Mouse (Mus musculus) forebrain, embryonic 16.5 days (tissue): ENCODE measurements around the gene Lamtor2. TPM values are rescaled to one million over a fixed set of nuclear protein-coding genes. Genes with fewer than 3 reads are reported as not detected.
"Not testable (repeated sequence)": the region's sequence is repeated elsewhere in the genome, so short reads cannot be mapped to it uniquely, and the experiment has no call there.

Source experiments
- ATAC-seq: fragments of 200-750 bp; cut with Nextera tagmentation; 2 replicates; pipeline ENCODE4 v1.8.0; 2017; ENCODE audit warnings: mild to moderate bottlenecking, moderate library complexity
- H3K27ac ChIP-seq: fragments of 300-500 bp; sonication (generic); 2 replicates; pipeline ENCODE4 v1.5.1; 2014; ENCODE audit warnings: low read length, control low read depth
- H3K27me3 ChIP-seq: fragments of 300-500 bp; sonication (generic); replicated peaks from 2 replicates; pipeline ENCODE4 v1.6.1; 2014; ENCODE audit warnings: low read length; ENCODE audit not compliant: control insufficient read depth, insufficient read depth
- H3K36me3 ChIP-seq: fragments of 300-500 bp; sonication (generic); 2 replicates; pipeline ENCODE4 v1.6.1; 2014; ENCODE audit not compliant: control insufficient read depth, insufficient read depth
- H3K4me1 ChIP-seq: fragments of 300-500 bp; sonication (generic); replicated peaks from 2 replicates; pipeline ENCODE4 v1.6.1; 2014; ENCODE audit warnings: low read length; ENCODE audit not compliant: control insufficient read depth, insufficient read depth
- H3K4me2 ChIP-seq: fragments of 300-500 bp; sonication (generic); 2 replicates; pipeline ENCODE4 v1.6.1; 2014; ENCODE audit warnings: mild to moderate bottlenecking, low read length, control low read depth
- H3K4me3 ChIP-seq: fragments of 300-500 bp; sonication (generic); replicated peaks from 2 replicates; pipeline ENCODE4 v1.5.1; 2014; ENCODE audit warnings: mild to moderate bottlenecking, low read length, control low read depth
- H3K9ac ChIP-seq: fragments of 300-500 bp; sonication (generic); replicated peaks from 2 replicates; pipeline ENCODE4 v1.6.1; 2014; ENCODE audit warnings: low read depth, low read length, control low read depth
- H3K9me3 ChIP-seq: fragments of 300-500 bp; sonication (generic); 2 replicates; pipeline ENCODE4 v1.6.1; 2016; ENCODE audit warnings: low read length; ENCODE audit not compliant: control insufficient read depth
- WGBS: fragments of 180-500 bp; shearing (Covaris S2); extraction: QIAGEN DNeasy Blood & Tissue Kit; methylation state at CpG from one replicate; pipeline ENCODE4 v1.1.7; 2014; 5-methylcytosine and 5-hydroxymethylcytosine counted together
- polyA plus RNA-seq: library from polyadenylated mRNA; unstranded; fragments of >200 nt; fragmentation: Nextera tagmentation; extraction: Ambion mirVana; gene quantifications from 2 replicates; pipeline ENCODE4 v1.2.1, GENCODE M21; 2015

Gene Lamtor2
- polyA plus RNA-seq, 1 experiment from 2014 or later: 193 TPM

DNA sequence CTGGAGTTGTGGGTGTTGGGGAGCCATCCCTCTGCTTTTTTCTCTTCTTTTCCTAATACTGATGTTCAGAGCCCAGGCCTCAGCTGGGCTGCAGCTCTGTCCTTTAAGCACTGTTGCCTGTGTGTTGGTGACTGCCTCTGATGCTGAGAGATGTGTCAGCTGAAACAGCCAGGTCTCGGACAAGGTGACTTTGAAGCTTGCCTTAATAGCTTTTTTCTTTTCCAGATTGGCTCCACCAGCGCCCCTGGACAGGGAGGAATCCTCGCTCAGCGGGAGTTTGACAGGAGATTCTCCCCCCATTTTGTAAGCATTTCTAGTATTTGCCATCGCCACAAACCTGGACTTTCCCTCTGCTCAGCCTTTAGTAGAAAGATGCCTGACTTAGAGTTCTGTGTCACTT lies 33.8 kb upstream of the Lamtor2 start:
- Histone ChIP-seq H3K4me1 (no peaks in the 10 kb centered on the region; the same call in 1 of the 2 replicates), H3K27me3 (no peaks in the 10 kb centered on the region), H3K4me3 (no peak overlapping the region), H3K9ac (no peak overlapping the region), H3K36me3 (peaks cover 32% of the 10 kb centered on the region), H3K27ac (no peak overlapping the region), H3K4me2 (no peak overlapping the region), H3K9me3 (no peaks in the 10 kb centered on the region)
- ATAC-seq: no peak
- 91% methylated on average over 5 of the region's 5 CpGs for WGBS

DNA sequence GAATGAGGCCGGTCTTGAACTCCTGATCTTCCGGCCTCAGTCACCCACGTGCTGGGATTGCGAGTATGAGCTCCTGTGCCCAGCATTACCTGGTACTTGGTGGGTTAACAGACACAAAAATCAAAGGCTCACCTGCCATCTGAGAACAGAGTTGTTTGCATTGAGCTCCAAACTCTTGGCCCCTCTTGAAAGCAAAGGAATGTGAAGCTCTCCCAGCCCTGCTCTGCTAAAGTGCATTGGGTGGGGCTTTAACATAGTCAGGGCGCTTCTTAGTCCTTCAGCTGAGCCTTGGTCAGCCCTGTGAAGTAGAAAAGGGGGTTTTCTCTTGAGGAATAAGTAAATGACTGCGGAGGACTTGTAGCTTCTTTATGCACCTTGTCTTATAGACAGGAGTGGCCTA lies 32.9 kb upstream of the Lamtor2 start:
- no peaks in the 10 kb centered on the region; the same call in 1 of the 2 replicates for H3K4me1 ChIP-seq
- no peak overlapping the region for H3K9ac ChIP-seq
- no peak overlapping the region for H3K27ac ChIP-seq
- no peaks in the 10 kb centered on the region for H3K9me3 ChIP-seq
- ATAC-seq: no peak
- H3K27me3 ChIP-seq: no peaks in the 10 kb centered on the region
- no peak overlapping the region for H3K4me3 ChIP-seq
- WGBS: 94% methylated on average over 6 of the region's 6 CpGs
- no peak overlapping the region for H3K4me2 ChIP-seq
- H3K36me3 ChIP-seq: peaks cover 32% of the 10 kb centered on the region

DNA sequence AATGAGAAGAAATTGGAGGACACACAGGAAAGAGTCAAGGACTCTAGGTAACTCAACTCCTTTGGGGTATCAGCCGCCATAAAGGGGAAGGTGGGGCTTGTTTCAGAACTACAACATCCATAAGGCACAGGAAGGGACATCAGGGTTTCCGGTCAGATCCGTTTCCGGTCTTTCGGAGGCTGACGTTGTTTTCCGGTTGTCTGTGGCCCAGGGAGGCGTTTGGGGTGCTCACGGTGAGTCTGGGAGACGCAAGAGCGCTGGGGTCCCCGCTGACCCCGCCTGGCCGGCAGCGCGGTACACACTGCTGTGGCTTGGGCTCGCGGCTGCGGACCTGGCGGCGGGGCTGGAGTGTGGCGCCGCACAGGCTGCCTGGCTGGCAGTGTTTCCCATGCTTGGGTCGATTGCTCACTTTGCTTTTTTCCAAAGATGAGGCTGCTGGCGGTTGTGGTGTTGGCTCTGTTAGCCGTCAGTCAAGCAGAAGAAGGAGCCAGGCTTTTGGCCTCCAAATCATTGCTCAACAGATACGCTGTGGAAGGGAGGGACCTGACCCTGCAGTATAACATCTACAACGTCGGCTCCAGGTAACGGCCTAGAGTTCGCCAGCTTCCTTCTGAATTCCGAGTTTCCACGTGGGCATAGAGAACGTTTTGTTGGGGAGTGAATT lies 26.7 kb upstream of the Lamtor2 start:
- no peaks in the 10 kb centered on the region for H3K9me3 ChIP-seq
- peak; percentile 93 for ATAC-seq
- under 1% methylated on average over 34 of the region's 34 CpGs for WGBS
- H3K27ac ChIP-seq: no peak overlapping the region
- peaks cover 9% of the 10 kb centered on the region; the same call in 1 of the 2 replicates for H3K36me3 ChIP-seq
- H3K4me3 ChIP-seq: peak overlapping the region; percentile 76
- peak overlapping the region; percentile 81 for H3K9ac ChIP-seq
- peaks cover 7% of the 10 kb centered on the region for H3K4me1 ChIP-seq
- no peaks in the 10 kb centered on the region for H3K27me3 ChIP-seq
- H3K4me2 ChIP-seq: peak overlapping the region; percentile 71

DNA sequence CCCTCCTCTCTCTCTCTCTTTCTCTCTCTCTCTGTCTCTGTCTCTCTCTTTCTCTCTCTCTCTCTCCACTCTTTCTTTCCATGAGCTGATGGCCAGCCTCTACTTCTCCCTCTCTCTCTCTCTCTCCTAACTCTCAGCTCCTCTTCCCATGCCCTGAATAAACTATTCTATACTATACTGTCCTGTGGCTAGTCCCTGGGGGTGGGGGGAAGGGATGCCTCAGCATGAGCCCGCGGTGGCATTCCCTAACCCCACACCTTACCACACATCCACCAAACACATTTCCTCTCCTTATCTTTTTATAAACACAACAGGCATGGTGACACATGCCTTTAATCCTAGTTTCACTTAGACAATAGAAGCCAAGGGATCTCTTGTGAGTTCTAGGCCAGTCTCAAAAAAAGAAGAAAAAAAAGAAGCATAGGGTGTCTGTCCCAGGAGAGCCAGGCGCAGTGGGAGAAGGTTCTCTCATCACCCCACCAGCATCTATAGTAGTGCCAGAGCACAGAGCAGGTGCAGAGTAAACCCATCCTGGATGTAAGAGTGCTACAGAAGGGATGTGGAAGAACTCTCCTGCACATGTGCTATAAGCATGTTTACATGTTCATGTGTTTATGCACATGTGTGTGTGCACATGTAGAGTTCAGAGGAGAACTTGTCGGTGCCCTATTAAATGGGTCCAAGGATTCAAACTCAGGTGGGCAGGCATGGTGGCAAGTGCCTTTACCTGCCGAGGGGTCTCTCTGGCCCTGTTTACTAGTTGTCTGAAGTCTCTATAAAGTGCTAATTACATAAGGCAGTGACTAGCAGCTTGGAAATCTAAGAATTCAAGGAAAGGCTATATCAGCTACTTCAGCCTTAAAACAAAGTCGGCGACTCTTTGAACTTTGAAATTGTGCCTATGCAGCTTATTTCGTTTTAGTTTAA lies 25.9 kb upstream of the Lamtor2 start:
- Histone ChIP-seq H3K9me3 (no peaks in the 10 kb centered on the region), H3K27ac (no peak overlapping the region), H3K4me1 (peaks cover 7% of the 10 kb centered on the region), H3K9ac (no peak overlapping the region; the same call in 1 of the 2 replicates), H3K36me3 (peaks cover 9% of the 10 kb centered on the region; the same call in 1 of the 2 replicates), H3K27me3 (no peaks in the 10 kb centered on the region), H3K4me3 (peak overlapping the region; percentile 76), H3K4me2 (peak overlapping the region; percentile 71)
- peak; percentile 14; the same call in 1 of the 2 replicates for ATAC-seq
- WGBS: 62% methylated on average over 8 of the region's 8 CpGs

DNA sequence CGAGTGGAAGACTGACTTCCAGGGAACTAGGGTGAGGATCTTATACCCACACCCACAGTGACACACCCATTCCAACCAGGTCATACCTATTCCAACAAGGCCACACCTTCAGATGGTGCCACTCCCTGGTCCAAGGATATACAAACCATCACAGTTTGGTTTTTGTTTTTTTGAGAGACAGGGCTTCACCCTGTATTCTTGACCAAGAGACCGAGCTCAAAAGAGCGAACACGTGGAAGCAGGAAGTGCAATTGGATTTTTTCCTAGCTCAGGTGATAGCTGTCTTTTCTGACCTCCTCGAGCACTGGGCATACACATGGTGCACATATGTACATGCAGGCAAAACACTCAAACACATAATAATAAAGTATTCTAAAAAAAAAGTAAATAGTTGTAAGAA lies 25.0 kb upstream of the Lamtor2 start:
- H3K4me1 ChIP-seq, H3K36me3 ChIP-seq, H3K4me3 ChIP-seq, H3K27me3 ChIP-seq, H3K27ac ChIP-seq, H3K9ac ChIP-seq, H3K9me3 ChIP-seq, ATAC-seq, H3K4me2 ChIP-seq: not testable (repeated sequence)
- 86% methylated on average over 5 of the region's 5 CpGs for WGBS

DNA sequence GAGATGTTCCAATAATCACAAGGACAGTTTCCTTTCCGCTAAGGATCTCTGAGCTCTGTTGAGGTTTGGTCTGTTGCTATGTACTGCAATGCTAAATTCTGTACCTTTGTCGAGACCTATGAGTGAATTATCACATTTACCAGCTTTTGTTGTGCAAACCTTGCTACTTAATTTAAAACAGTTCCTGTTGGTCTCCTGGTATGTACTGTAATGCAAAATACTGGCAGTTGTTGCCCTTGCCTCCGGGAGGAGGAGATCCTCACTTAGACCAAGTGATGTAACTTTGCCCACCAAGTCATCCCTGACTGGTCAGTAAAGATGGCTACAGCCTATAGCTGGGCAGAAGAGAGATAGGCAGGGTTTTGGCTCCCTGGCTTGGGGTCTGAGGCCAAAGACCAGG lies 22.7 kb upstream of the Lamtor2 start, which contains the start of gene Ssr2:
Ssr2 (plus strand) TSS at position 337 of the 400 bp plus-strand sequence.
- no peak for ATAC-seq
- Histone ChIP-seq H3K4me3 (no peak within 1 kb of the TSS), H3K4me1 (peaks cover 6% of the 10 kb centered on the region), H3K4me2 (no peak within 1 kb of the TSS), H3K36me3 (no peaks in the 10 kb centered on the region), H3K9me3 (no peaks in the 10 kb centered on the region), H3K27ac (no peak within 1 kb of the TSS), H3K27me3 (no peaks in the 10 kb centered on the region), H3K9ac (no peak within 1 kb of the TSS)
- 88% methylated on average over 3 of the region's 3 CpGs for WGBS

DNA sequence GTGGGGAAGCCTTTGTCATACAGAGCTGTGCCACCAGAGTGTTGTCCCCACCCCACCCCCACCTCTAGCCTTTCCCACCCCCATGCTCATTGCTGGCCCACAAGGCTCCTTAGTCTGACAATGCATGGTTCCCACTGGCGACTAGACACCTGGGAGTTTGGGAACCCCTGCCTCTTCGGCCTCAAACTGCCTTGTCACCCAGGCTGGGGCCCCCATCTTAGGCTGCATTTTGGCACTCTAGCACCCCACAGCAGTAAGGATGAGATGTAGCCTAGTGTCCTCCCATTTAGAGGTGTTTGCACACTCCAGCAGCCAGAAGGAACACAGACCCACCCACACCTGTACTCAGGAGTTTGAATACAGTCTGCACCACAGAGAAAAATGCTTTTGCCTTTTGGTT lies 20.9 kb upstream of the Lamtor2 start:
- Histone ChIP-seq H3K4me3 (no peak overlapping the region), H3K4me1 (no peaks in the 10 kb centered on the region), H3K9me3 (no peaks in the 10 kb centered on the region), H3K27me3 (no peaks in the 10 kb centered on the region), H3K4me2 (no peak overlapping the region), H3K27ac (no peak overlapping the region), H3K36me3 (peaks cover 15% of the 10 kb centered on the region), H3K9ac (no peak overlapping the region)
- no peak for ATAC-seq
- WGBS: 80% methylated on average over 2 of the region's 2 CpGs

DNA sequence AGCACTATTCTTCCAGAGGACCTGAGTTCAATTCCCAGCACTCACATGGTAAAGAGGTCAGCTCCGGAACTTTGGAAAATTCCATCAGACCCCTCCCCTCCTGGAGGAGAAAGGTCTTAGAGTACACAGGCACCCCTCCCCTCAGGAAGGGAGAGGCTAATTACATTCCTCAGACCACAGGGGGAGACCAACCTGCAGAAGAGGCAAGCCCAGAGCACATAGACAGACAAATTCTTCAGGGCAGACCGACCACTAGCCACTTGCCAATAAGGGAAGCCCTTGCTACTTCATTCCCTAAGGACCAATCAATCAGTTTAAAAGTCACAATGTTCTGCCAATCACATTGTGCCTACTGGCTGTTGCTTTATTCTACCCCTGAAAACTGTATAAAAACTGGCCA lies 20.0 kb upstream of the Lamtor2 start:
- Histone ChIP-seq H3K36me3 (peaks cover 23% of the 10 kb centered on the region), H3K27ac (no peak overlapping the region), H3K9ac (no peak overlapping the region), H3K4me2 (no peak overlapping the region), H3K4me1 (no peaks in the 10 kb centered on the region), H3K27me3 (no peaks in the 10 kb centered on the region), H3K9me3 (no peaks in the 10 kb centered on the region), H3K4me3 (no peak overlapping the region)
- 75% methylated on average over 2 of the region's 2 CpGs for WGBS
- no peak for ATAC-seq

DNA sequence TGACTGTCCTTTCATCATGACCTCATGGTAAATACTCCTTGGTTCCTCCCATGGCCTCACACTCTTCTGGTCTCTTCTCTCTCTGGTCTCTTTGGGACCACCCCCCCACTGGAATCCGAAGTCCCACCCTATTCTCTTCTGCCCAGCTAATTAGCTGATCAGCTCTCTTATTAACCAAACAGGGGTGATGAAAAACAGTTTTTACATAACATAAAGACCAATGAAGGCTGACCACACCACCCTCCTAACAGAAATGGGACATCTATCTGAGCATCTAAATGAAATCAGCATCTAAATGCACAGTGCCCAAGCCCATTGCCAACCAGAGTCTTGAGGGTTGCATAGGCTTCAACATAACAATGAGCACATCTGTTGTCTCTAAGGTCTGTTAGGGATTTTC lies 19.0 kb upstream of the Lamtor2 start:
- WGBS: 88% methylated on average over 1 of the region's 1 CpGs
- no peaks in the 10 kb centered on the region for H3K9me3 ChIP-seq
- no peaks in the 10 kb centered on the region for H3K27me3 ChIP-seq
- H3K9ac ChIP-seq: no peak overlapping the region
- no peak for ATAC-seq
- H3K36me3 ChIP-seq: peaks cover 29% of the 10 kb centered on the region
- no peak overlapping the region for H3K4me3 ChIP-seq
- no peak overlapping the region for H3K4me2 ChIP-seq
- no peaks in the 10 kb centered on the region for H3K4me1 ChIP-seq
- no peak overlapping the region for H3K27ac ChIP-seq
